8 mouse cellular contexts compared by ENCODE assay signal in the genomic region with DNA sequence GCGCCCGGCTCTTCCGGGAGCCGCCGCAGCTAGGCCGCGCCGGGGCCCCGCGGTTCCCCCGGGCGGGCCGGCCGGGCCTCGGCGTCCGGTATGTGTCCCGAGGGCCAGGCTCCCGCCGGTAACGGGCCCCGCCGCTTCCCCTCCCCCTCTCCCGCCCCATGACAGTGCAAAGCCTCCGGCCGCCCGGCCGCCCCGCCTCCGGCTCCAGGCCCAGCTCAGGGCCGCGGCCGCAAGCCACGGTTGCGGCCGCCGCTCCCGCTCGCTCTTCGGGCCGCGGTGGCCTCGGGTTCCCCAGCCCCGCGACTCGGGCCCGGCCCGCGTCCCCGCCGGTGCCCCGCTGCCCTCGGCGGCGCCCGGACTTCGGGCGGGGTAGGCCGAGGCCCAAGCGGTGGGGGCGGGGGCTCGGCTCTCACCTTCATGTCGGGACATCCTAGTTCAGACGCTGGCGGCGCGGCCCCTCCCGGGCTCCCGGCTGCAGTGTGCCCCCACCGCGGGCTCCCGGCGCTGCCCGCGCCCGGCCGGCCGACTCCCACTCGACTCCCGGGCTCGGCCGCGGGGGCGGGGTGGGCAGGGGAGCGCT. TPM values are rescaled to one million over a fixed set of nuclear protein-coding genes. Genes with fewer than 3 reads are reported as not detected.
DNase-seq lines count a peak whose midpoint lies in the region; ATAC-seq and TF ChIP-seq lines count a peak whose summit lies in the region.

No protein-coding gene starts in this region.

- TF ChIP-seq CTCF in heart, adult 2 months (IDR thresholded peaks at IDR 0.05) = no peak
- no peak for TF ChIP-seq CTCF in lung, embryonic 14.5 days (IDR thresholded peaks at IDR 0.05; ENCODE audit: low read depth)
- TF ChIP-seq CTCF in olfactory bulb, adult 2 months (IDR thresholded peaks at IDR 0.05; ENCODE audit: insufficient read depth, low read depth, low read length) = no peak

- under 1% methylated on average over 67 of the region's 85 CpGs for WGBS in heart, adult 2 months
- WGBS in lung, embryonic 14.5 days = under 1% methylated on average over 63 of the region's 85 CpGs
- WGBS in olfactory bulb, adult 2 months = 1% methylated on average over 75 of the region's 85 CpGs

- no peaks in the 10 kb centered on the region for H3K27me3 ChIP-seq in heart, adult 2 months (ENCODE audit: control insufficient read depth, insufficient read depth, low read length)
- no peaks in the 10 kb centered on the region for H3K27me3 ChIP-seq in lung, embryonic 14.5 days (ENCODE audit: insufficient read depth, low read length)

- TF ChIP-seq EP300 in heart, adult 2 months (IDR thresholded peaks at IDR 0.05; ENCODE audit: insufficient read depth, low read depth, low read length) = no peak

- peak overlapping the region; percentile 73 for H3K4me3 ChIP-seq in heart, adult 2 months
- H3K4me3 ChIP-seq in lung, embryonic 14.5 days (ENCODE audit: low read depth, low read length) = peak overlapping the region; percentile 98
- H3K4me3 ChIP-seq in olfactory bulb, adult 2 months (ENCODE audit: insufficient read depth, low read depth, low read length) = peak overlapping the region; percentile 96

- peaks cover 16% of the 10 kb centered on the region for H3K4me1 ChIP-seq in heart, adult 2 months (ENCODE audit: control insufficient read depth, insufficient read depth, low read length)
- H3K4me1 ChIP-seq in lung, embryonic 14.5 days (ENCODE audit: insufficient read depth) = peaks cover 6% of the 10 kb centered on the region
- H3K4me1 ChIP-seq in olfactory bulb, adult 2 months (ENCODE audit: control insufficient read depth, insufficient read depth, low read length) = peaks cover 4% of the 10 kb centered on the region; the same call in 1 of the 2 replicates

- peak overlapping the region; percentile 94 for H3K27ac ChIP-seq in heart, adult 2 months
- H3K27ac ChIP-seq in lung, embryonic 14.5 days (ENCODE audit: low read depth) = peak overlapping the region; percentile 99
- 0 out of 2 replicates have a peak overlapping the region, but pooled peaks have one; percentile 36 for H3K27ac ChIP-seq in olfactory bulb, adult 2 months (ENCODE audit: insufficient read depth, low read depth, low read length)

- H3K9me3 ChIP-seq in lung, embryonic 14.5 days (ENCODE audit: low read depth, low read length) = no peaks in the 10 kb centered on the region

- peak; percentile 27 to 36 for DNase-seq in lung, adult 18-20 months
- no peak for DNase-seq in lung, postnatal 25 days (ENCODE audit: low spot score)
- peak; percentile 69 for DNase-seq in embryo, embryonic 11 days
- peak in 1 of 2 experiments; percentile 86 for DNase-seq in heart, adult 2 months
- peak; percentile 70 for DNase-seq in kidney, adult 9 months
- DNase-seq in lung, embryonic 14.5 days = no peak
- peak; percentile 67 to 72 for DNase-seq in thymus, postnatal 36 days

- peaks cover 24% of the 10 kb centered on the region for H3K36me3 ChIP-seq in heart, adult 2 months (ENCODE audit: control insufficient read depth, insufficient read depth, low read length)
- peaks cover 2% of the 10 kb centered on the region; the same call in 1 of the 2 replicates for H3K36me3 ChIP-seq in lung, embryonic 14.5 days (ENCODE audit: insufficient read depth)

- peak overlapping the region; percentile 95 for H3K9ac ChIP-seq in heart, adult 2 months (ENCODE audit: low read depth, low read length)
- H3K9ac ChIP-seq in lung, embryonic 14.5 days = peak overlapping the region; percentile 99

- intact Hi-C loops in heart, adult 2 months (cut with DNase I) = loop anchor here (5.0 kb wide), 1 partner anchor 47 kb away; no protein-coding TSS in a partner anchor

- TF ChIP-seq POLR2A in heart, adult 2 months (IDR thresholded peaks at IDR 0.05; ENCODE audit: insufficient read depth, low read depth, low read length) = no peak
- peak; percentile 9; the same call in 1 of the 2 replicates for TF ChIP-seq POLR2A in olfactory bulb, adult 2 months (IDR thresholded peaks at IDR 0.05; ENCODE audit: insufficient read depth, low read depth, low read length)

- H3K4me2 ChIP-seq in lung, embryonic 14.5 days = peak overlapping the region; percentile 69

- peak; percentile 66 for ATAC-seq in lung, embryonic 14.5 days (ENCODE audit: insufficient read depth)

- peaks cover 12% of the 10 kb centered on the region for H3K79me2 ChIP-seq in heart, adult 2 months (replicated peaks; ENCODE audit: control insufficient read depth, insufficient read depth, low read length)

RNA-seq across cellular contexts. Expression of a gene that starts 0.5 kb away (rescaled TPM):
- 100 to 1,000 TPM in 1 of 2 experiments, 10 to 100 TPM in 1; 95.7 to 107 TPM for total RNA-seq in heart, adult 2 months (2021)
- 114 and 185 TPM in 2 replicates for polyA plus RNA-seq in heart, adult 2 months (2012; rRNA removed)
- 58.5 and 65.4 TPM in 2 replicates for polyA plus RNA-seq in lung, embryonic 14.5 days (2014; fragmentation: Nextera tagmentation; extraction: Ambion mirVana)
- polyA plus RNA-seq in olfactory bulb, adult 2 months (2012; ENCODE audit: insufficient read depth, insufficient read length, low replicate concordance, missing spikeins) = not detected in 2 replicates

RNA-seq across cellular contexts. Expression of a gene that starts 59.3 kb away (rescaled TPM):
- 10 to 100 TPM; 73.8 to 96.5 TPM for total RNA-seq in heart, adult 2 months (2021)
- polyA plus RNA-seq in heart, adult 2 months (2012; rRNA removed) = 29.8 and 36.4 TPM in 2 replicates
- 3,115 and 3,305 TPM in 2 replicates for polyA plus RNA-seq in lung, embryonic 14.5 days (2014; fragmentation: Nextera tagmentation; extraction: Ambion mirVana)
- polyA plus RNA-seq in olfactory bulb, adult 2 months (2012; ENCODE audit: insufficient read depth, insufficient read length, low replicate concordance, missing spikeins) = 1,837 TPM in 1 of 2 replicates, not detected in the other

Comparison
In these comparisons a context has a peak if more than half of its experiments do, and no peak if none do; other contexts are left out.
1. DNase-seq: peak in lung, adult 18-20 months (2 of 2), embryo, embryonic 11 days (single experiment), kidney, adult 9 months (single experiment) and thymus, postnatal 36 days (2 of 2); none in lung, postnatal 25 days (single experiment) and lung, embryonic 14.5 days (single experiment).
2. H3K27ac ChIP-seq: peak in every context shown above with its lines; median percentile 99 in lung, embryonic 14.5 days; 94 in heart, adult 2 months; 36 in olfactory bulb, adult 2 months.
3. Peak in every context shown above with its lines, with median percentiles within 50 percentile points of each other: H3K4me3 ChIP-seq.